Mouse (Mus musculus) granulocyte monocyte progenitor cell, adult 5-6 weeks (primary cell): ENCODE measurements around the gene Fbxo46. TPM values are rescaled to one million over a fixed set of nuclear protein-coding genes. Genes with fewer than 3 reads are reported as not detected.
"Not testable (repeated sequence)": the region's sequence is repeated elsewhere in the genome, so short reads cannot be mapped to it uniquely, and the experiment has no call there.

Source experiments
- ATAC-seq: replicated peaks from 2 replicates; pipeline ENCODE4 v1.8.0; 2016; ENCODE audit warnings: mild to moderate bottlenecking, moderate TSS enrichment, inconsistent platforms; ENCODE audit not compliant: poor library complexity, severe bottlenecking
- total RNA-seq, 2 experiments: library from RNA; stranded (forward) in 1 of 2; stranded (reverse) in 1 of 2; fragments of 200-712, 200-1000 nt in 1 of 2; fragments of >200 nt in 1 of 2; fragmentation: Nextera tagmentation in 1 of 2; gene quantifications; 2 replicates each; pipeline ENCODE4 v1.2.3; 2014 to 2017

The Fbxo46 gene
- total RNA-seq (2014; fragmentation: Nextera tagmentation) (3.1 and 4.9 TPM in 2 replicates), total RNA-seq (2017) (4.7 and 5.4 TPM in 2 replicates)

GRCm38 (mm10) chr7:19119631-19120429, at the start of gene Fbxo46:
Fbxo46 (plus strand) TSS chr7:19119859.
- ATAC-seq, result peak; percentile 99

- not testable (repeated sequence) for ATAC-seq
Measured at GRCm38 (mm10) chr7:19071024-19071423, 48.6 kb upstream of the Fbxo46 start.

- ATAC-seq, result no peak
Measured at GRCm38 (mm10) chr7:19073504-19073903, 46.2 kb upstream of the Fbxo46 start.

- no peak for ATAC-seq
Measured at GRCm38 (mm10) chr7:19074494-19074893, 45.2 kb upstream of the Fbxo46 start.

- no peak for ATAC-seq
Measured at GRCm38 (mm10) chr7:19075231-19075630, 44.4 kb upstream of the Fbxo46 start.

GRCm38 (mm10) chr7:19075723-19076585, 43.7 kb upstream of the Fbxo46 start, which contains the start of gene Dmwd:
Dmwd (plus strand) TSS chr7:19076227.
- ATAC-seq, result peak; percentile 78

GRCm38 (mm10) chr7:19076586-19076991, 43.1 kb upstream of the Fbxo46 start:
- no peak for ATAC-seq

- peak; percentile 80 for ATAC-seq
Measured at GRCm38 (mm10) chr7:19077761-19078160, 41.9 kb upstream of the Fbxo46 start.

GRCm38 (mm10) chr7:19078732-19079131, 40.9 kb upstream of the Fbxo46 start:
- no peak for ATAC-seq

GRCm38 (mm10) chr7:19080451-19080950, 39.2 kb upstream of the Fbxo46 start:
- no peak for ATAC-seq

GRCm38 (mm10) chr7:19082171-19082570, 37.5 kb upstream of the Fbxo46 start:
- ATAC-seq, result no peak

- no peak for ATAC-seq
Measured at GRCm38 (mm10) chr7:19083096-19083495, 36.6 kb upstream of the Fbxo46 start.

- no peak for ATAC-seq
Measured at GRCm38 (mm10) chr7:19083701-19084100, 36.0 kb upstream of the Fbxo46 start, which contains the start of gene Dmpk. Dmpk (plus strand) TSS chr7:19083849.

GRCm38 (mm10) chr7:19084277-19084771, 35.3 kb upstream of the Fbxo46 start:
- ATAC-seq, result peak; percentile 75

- no peak for ATAC-seq
Measured at GRCm38 (mm10) chr7:19084921-19085473, 34.7 kb upstream of the Fbxo46 start.

- ATAC-seq, result no peak
Measured at GRCm38 (mm10) chr7:19085495-19085894, 34.2 kb upstream of the Fbxo46 start.

GRCm38 (mm10) chr7:19086042-19086441, 33.6 kb upstream of the Fbxo46 start:
- peak; percentile 60 for ATAC-seq

GRCm38 (mm10) chr7:19086760-19087159, 32.9 kb upstream of the Fbxo46 start:
- no peak for ATAC-seq

- peak; percentile 24; the same call in 1 of the 2 replicates for ATAC-seq
Measured at GRCm38 (mm10) chr7:19088813-19089212, 30.8 kb upstream of the Fbxo46 start.

- ATAC-seq, result no peak
Measured at GRCm38 (mm10) chr7:19091913-19092312, 27.7 kb upstream of the Fbxo46 start.
